Comparison of ENCODE assay signal across 9 mouse cellular contexts in genomic region chr15:102099260-102099659, GRCm38 (mm10). TPM values are rescaled to one million over a fixed set of nuclear protein-coding genes. Genes with fewer than 3 reads are reported as not detected.
DNase-seq lines count a peak whose midpoint lies in the region; ATAC-seq and TF ChIP-seq lines count a peak whose summit lies in the region.
"Had no signal": no experiment of that assay in that cellular context is flagged by ENCODE, and none has a peak within 500 bp of the region (broad histone marks: within the 10 kb centered on the region; RNA-seq: fewer than 3 reads in every experiment).

No protein-coding gene starts in this region.

- H3K36me3 ChIP-seq in G1E (replicated peaks), result peaks cover 49% of the 10 kb centered on the region
- H3K36me3 ChIP-seq in embryonic facial prominence, embryonic 13.5 days, result peaks cover 34% of the 10 kb centered on the region
- peaks cover 35% of the 10 kb centered on the region for H3K36me3 ChIP-seq in limb, embryonic 14.5 days (ENCODE audit: control insufficient read depth, insufficient read depth, low read length)

- peak; percentile 5 for DNase-seq in kidney, adult 18-20 months
- DNase-seq in kidney, adult 8-10 months, result no peak
- no peak for DNase-seq in G1E (ENCODE audit: low spot score)
- peak; percentile 52 for DNase-seq in limb, embryonic 14.5 days (ENCODE audit: low spot score)
- no peak for DNase-seq in retina, embryonic 14.5 days (ENCODE audit: low spot score)
- DNase-seq in embryo, embryonic 10 days (ENCODE audit: low spot score), result no peak
- DNase-seq in layer of hippocampus, adult 11-12 months (ENCODE audit: low spot score), result no peak
- DNase-seq: right cerebral cortex, postnatal 25 days had no signal

- H3K4me2 ChIP-seq in embryonic facial prominence, embryonic 13.5 days, result peak overlapping the region; percentile 81
- peak overlapping the region; percentile 78 for H3K4me2 ChIP-seq in limb, embryonic 14.5 days (replicated peaks; ENCODE audit: low read depth, low read length, severe bottlenecking)

- peaks cover 69% of the 10 kb centered on the region for H3K4me1 ChIP-seq in G1E (ENCODE audit: insufficient read depth, low read depth, low read length)
- peaks cover 65% of the 10 kb centered on the region for H3K4me1 ChIP-seq in embryonic facial prominence, embryonic 13.5 days
- H3K4me1 ChIP-seq in limb, embryonic 14.5 days (ENCODE audit: control insufficient read depth, insufficient read depth, low read length), result peaks cover 58% of the 10 kb centered on the region

- WGBS in embryonic facial prominence, embryonic 13.5 days, result 22% methylated on average over 5 of the region's 5 CpGs
- 23% methylated on average over 5 of the region's 5 CpGs for WGBS in limb, embryonic 14.5 days

- TF ChIP-seq POLR2A in limb, embryonic 14.5 days (IDR thresholded peaks at IDR 0.05; ENCODE audit: borderline replicate concordance, extremely low read depth, insufficient read depth, insufficient read length), result no peak

- H3K27ac ChIP-seq in embryonic facial prominence, embryonic 13.5 days, result peak overlapping the region; percentile 99
- H3K27ac ChIP-seq in limb, embryonic 14.5 days (replicated peaks; ENCODE audit: low read depth, low read length), result peak overlapping the region; percentile 97

- TF ChIP-seq CTCF in G1E (IDR thresholded peaks at IDR 0.05; ENCODE audit: low read depth, low read length), result no peak

- H3K27me3 ChIP-seq in G1E (ENCODE audit: insufficient read depth, low read length), result peaks cover 31% of the 10 kb centered on the region
- no peaks in the 10 kb centered on the region for H3K27me3 ChIP-seq in embryonic facial prominence, embryonic 13.5 days
- no peaks in the 10 kb centered on the region for H3K27me3 ChIP-seq in limb, embryonic 14.5 days (ENCODE audit: control insufficient read depth, insufficient read depth, low read length)

- peak overlapping the region; percentile 20; the same call in 1 of the 2 replicates for H3K4me3 ChIP-seq in G1E (ENCODE audit: low read depth, low read length)
- H3K4me3 ChIP-seq in embryonic facial prominence, embryonic 13.5 days, result peak overlapping the region; percentile 52
- peak overlapping the region; percentile 59 for H3K4me3 ChIP-seq in limb, embryonic 14.5 days (replicated peaks; ENCODE audit: low read length)

- no peaks in the 10 kb centered on the region for H3K9me3 ChIP-seq in G1E (replicated peaks)
- H3K9me3 ChIP-seq in embryonic facial prominence, embryonic 13.5 days, result no peaks in the 10 kb centered on the region
- no peaks in the 10 kb centered on the region for H3K9me3 ChIP-seq in limb, embryonic 14.5 days (ENCODE audit: control insufficient read depth, low read length)

- H3K9ac ChIP-seq in embryonic facial prominence, embryonic 13.5 days, result peak overlapping the region; percentile 81
- H3K9ac ChIP-seq in limb, embryonic 14.5 days (ENCODE audit: low read depth, low read length, severe bottlenecking), result peak overlapping the region; percentile 65

- ATAC-seq in G1E (ENCODE audit: extremely low read depth, insufficient number of reproducible peaks, low FRiP score, poor library complexity, severe bottlenecking), result no peak
- ATAC-seq in embryonic facial prominence, embryonic 13.5 days (ENCODE audit: insufficient number of reproducible peaks, insufficient read depth, low FRiP score, low TSS enrichment, low read depth), result no peak
- ATAC-seq in limb, embryonic 14.5 days (ENCODE audit: low FRiP score, low read depth), result no peak

RNA-seq across cellular contexts. Expression of gene Tns2, which starts 1.0 kb away (rescaled TPM):
- total RNA-seq in G1E (2014; fragmentation: Nextera tagmentation) (3.8 TPM in 1 of 2 replicates, not detected in the other), G1E (2017) (0.41 and 2.3 TPM in 2 replicates)
- polyA plus RNA-seq in G1E (2012), result 0.55 and 0.63 TPM in 2 replicates
- 40.1 and 49.3 TPM in 2 replicates for polyA plus RNA-seq in embryonic facial prominence, embryonic 13.5 days (2015; fragmentation: Nextera tagmentation; extraction: Ambion mirVana)
- polyA plus RNA-seq in limb, embryonic 14.5 days (2012; rRNA removed), result 114 and 134 TPM in 2 replicates
- 62.5 and 66.3 TPM in 2 replicates for polyA plus RNA-seq in limb, embryonic 14.5 days (2014; fragmentation: Nextera tagmentation; extraction: Ambion mirVana)

RNA-seq across cellular contexts. Expression of gene Eif4b, which starts 25.7 kb away (rescaled TPM):
- total RNA-seq in G1E (2014; fragmentation: Nextera tagmentation) (196 and 223 TPM in 2 replicates), G1E (2017) (409 and 435 TPM in 2 replicates)
- polyA plus RNA-seq in G1E (2012), result 353 and 439 TPM in 2 replicates
- polyA plus RNA-seq in embryonic facial prominence, embryonic 13.5 days (2015; fragmentation: Nextera tagmentation; extraction: Ambion mirVana), result 120 and 129 TPM in 2 replicates
- polyA plus RNA-seq in limb, embryonic 14.5 days (2012; rRNA removed), result 165 and 199 TPM in 2 replicates
- 133 and 134 TPM in 2 replicates for polyA plus RNA-seq in limb, embryonic 14.5 days (2014; fragmentation: Nextera tagmentation; extraction: Ambion mirVana)

RNA-seq across cellular contexts. Expression of gene Spryd3, which starts 36.8 kb away (rescaled TPM):
- total RNA-seq in G1E (2014; fragmentation: Nextera tagmentation), result 5.3 and 7.1 TPM in 2 replicates
- total RNA-seq in G1E (2017), result 12.1 and 12.3 TPM in 2 replicates
- 12.7 and 14.9 TPM in 2 replicates for polyA plus RNA-seq in G1E (2012)
- 20.4 and 21.6 TPM in 2 replicates for polyA plus RNA-seq in embryonic facial prominence, embryonic 13.5 days (2015; fragmentation: Nextera tagmentation; extraction: Ambion mirVana)
- 37.4 and 39.8 TPM in 2 replicates for polyA plus RNA-seq in limb, embryonic 14.5 days (2012; rRNA removed)
- polyA plus RNA-seq in limb, embryonic 14.5 days (2014; fragmentation: Nextera tagmentation; extraction: Ambion mirVana), result 18.7 and 18.9 TPM in 2 replicates

RNA-seq across cellular contexts. Expression of gene Igfbp6, which starts 44.9 kb away (rescaled TPM):
- 0.68 TPM in 1 of 2 replicates, not detected in the other for total RNA-seq in G1E (2014; fragmentation: Nextera tagmentation)
- 1.3 and 1.9 TPM in 2 replicates for total RNA-seq in G1E (2017)
- 0.21 and 0.30 TPM in 2 replicates for polyA plus RNA-seq in G1E (2012)
- polyA plus RNA-seq in embryonic facial prominence, embryonic 13.5 days (2015; fragmentation: Nextera tagmentation; extraction: Ambion mirVana), result 1.1 and 1.9 TPM in 2 replicates
- 6.2 and 8.1 TPM in 2 replicates for polyA plus RNA-seq in limb, embryonic 14.5 days (2012; rRNA removed)
- polyA plus RNA-seq in limb, embryonic 14.5 days (2014; fragmentation: Nextera tagmentation; extraction: Ambion mirVana), result 11.7 and 11.9 TPM in 2 replicates

RNA-seq across cellular contexts. Expression of gene Soat2, which starts 51.1 kb away (rescaled TPM):
- total RNA-seq in G1E (2014; fragmentation: Nextera tagmentation) (7.4 and 8.1 TPM in 2 replicates), G1E (2017) (3.1 and 3.3 TPM in 2 replicates)
- 0.64 and 1.1 TPM in 2 replicates for polyA plus RNA-seq in G1E (2012)
- 0.88 TPM in 1 of 2 replicates, not detected in the other for polyA plus RNA-seq in embryonic facial prominence, embryonic 13.5 days (2015; fragmentation: Nextera tagmentation; extraction: Ambion mirVana)
- 0.87 and 1.1 TPM in 2 replicates for polyA plus RNA-seq in limb, embryonic 14.5 days (2012; rRNA removed)
- 0.48 and 0.76 TPM in 2 replicates for polyA plus RNA-seq in limb, embryonic 14.5 days (2014; fragmentation: Nextera tagmentation; extraction: Ambion mirVana)

Comparison
In these comparisons a context has a peak if more than half of its experiments do, and no peak if none do; other contexts are left out.
1. DNase-seq: peak in kidney, adult 18-20 months (single experiment) and limb, embryonic 14.5 days (single experiment); none in kidney, adult 8-10 months (0 of 2), G1E (single experiment), retina, embryonic 14.5 days (single experiment), embryo, embryonic 10 days (single experiment) and layer of hippocampus, adult 11-12 months (single experiment).
2. RNA of gene Tns2, which starts 1.0 kb away (polyA plus RNA-seq): 62.5 to 134 TPM in limb, embryonic 14.5 days and 40.1 to 49.3 TPM in embryonic facial prominence, embryonic 13.5 days; 0.55 to 0.63 TPM in G1E; every median in the first group is over 10 times any median in the second.
3. Peak in every context shown above with its lines, with median percentiles within 50 percentile points of each other: H3K4me3 ChIP-seq.